Mouse (Mus musculus): Measurements from ENCODE around the gene Ttc39d. TPM values are rescaled to one million over a fixed set of nuclear protein-coding genes. Genes with fewer than 3 reads are reported as not detected.
"Not testable (repeated sequence)": the region's sequence is repeated elsewhere in the genome, so short reads cannot be mapped to it uniquely, and the experiment has no call there.

Gene Ttc39d
- total and polyA plus RNA-seq, 2 experiments from 2014 or later = 0.19 to 0.43 TPM

GRCm38 (mm10) chr17:80174146-80174545 is 33.1 kb upstream of the Ttc39d start:
- no peak overlapping the region for H3K9ac ChIP-seq
- no peak for TF ChIP-seq CTCF (IDR thresholded peaks at IDR 0.05; ENCODE audit: low read depth)
- no peaks in the 10 kb centered on the region for H3K9me3 ChIP-seq (ENCODE audit: low read length)
- no peaks in the 10 kb centered on the region for H3K27me3 ChIP-seq (ENCODE audit: insufficient read depth, low read length)
- H3K4me1 ChIP-seq (ENCODE audit: insufficient read depth) = peaks cover 1% of the 10 kb centered on the region
- no peaks in the 10 kb centered on the region for H3K36me3 ChIP-seq (ENCODE audit: insufficient read depth)
- H3K4me2 ChIP-seq (ENCODE audit: low read depth) = no peak overlapping the region
- H3K4me3 ChIP-seq (ENCODE audit: low read depth, low read length) = no peak overlapping the region
- DNase-seq (no peak), ATAC-seq (0 out of 2 replicates have a peak, but pooled peaks have one; percentile 8)
- WGBS = 83% methylated on average over 3 of the region's 3 CpGs
- H3K27ac ChIP-seq (ENCODE audit: low read depth, low read length) = no peak overlapping the region

- Histone ChIP-seq H3K9me3 (ENCODE audit: low read length) (no peaks in the 10 kb centered on the region), H3K9ac (no peak overlapping the region), H3K27me3 (ENCODE audit: insufficient read depth, low read length) (no peaks in the 10 kb centered on the region), H3K4me1 (ENCODE audit: insufficient read depth) (no peaks in the 10 kb centered on the region; the same call in 1 of the 2 replicates), H3K4me2 (ENCODE audit: low read depth) (no peak overlapping the region), H3K4me3 (ENCODE audit: low read depth, low read length) (no peak overlapping the region), H3K36me3 (ENCODE audit: insufficient read depth) (no peaks in the 10 kb centered on the region), H3K27ac (ENCODE audit: low read depth, low read length) (no peak overlapping the region)
- TF ChIP-seq CTCF (IDR thresholded peaks at IDR 0.05; ENCODE audit: low read depth) = no peak
- ATAC-seq = no peak
- 86% methylated on average over 19 of the region's 19 CpGs for WGBS
- no peak for DNase-seq
Observed at GRCm38 (mm10) chr17:80174699-80175385, 32.4 kb upstream of the Ttc39d start.

- no peak overlapping the region for H3K9ac ChIP-seq
- ATAC-seq (no peak), DNase-seq (no peak)
- H3K9me3 ChIP-seq (ENCODE audit: low read length) = no peaks in the 10 kb centered on the region
- no peak for TF ChIP-seq CTCF (IDR thresholded peaks at IDR 0.05; ENCODE audit: low read depth)
- H3K4me1 ChIP-seq (ENCODE audit: insufficient read depth) = no peaks in the 10 kb centered on the region; the same call in 1 of the 2 replicates
- no peaks in the 10 kb centered on the region for H3K36me3 ChIP-seq (ENCODE audit: insufficient read depth)
- H3K4me3 ChIP-seq (ENCODE audit: low read depth, low read length) = no peak overlapping the region
- no peak overlapping the region for H3K27ac ChIP-seq (ENCODE audit: low read depth, low read length)
- H3K27me3 ChIP-seq (ENCODE audit: insufficient read depth, low read length) = no peaks in the 10 kb centered on the region
- 63% methylated on average over 4 of the region's 4 CpGs for WGBS
- no peak overlapping the region for H3K4me2 ChIP-seq (ENCODE audit: low read depth)
Observed at GRCm38 (mm10) chr17:80175386-80175739, 31.9 kb upstream of the Ttc39d start.

GRCm38 (mm10) chr17:80175966-80176365 is 31.3 kb upstream of the Ttc39d start:
- Histone ChIP-seq H3K4me3 (ENCODE audit: low read depth, low read length) (no peak overlapping the region), H3K36me3 (ENCODE audit: insufficient read depth) (no peaks in the 10 kb centered on the region), H3K27ac (ENCODE audit: low read depth, low read length) (no peak overlapping the region), H3K9me3 (ENCODE audit: low read length) (no peaks in the 10 kb centered on the region), H3K27me3 (ENCODE audit: insufficient read depth, low read length) (no peaks in the 10 kb centered on the region), H3K4me2 (ENCODE audit: low read depth) (no peak overlapping the region), H3K9ac (no peak overlapping the region), H3K4me1 (ENCODE audit: insufficient read depth) (no peaks in the 10 kb centered on the region; the same call in 1 of the 2 replicates)
- no peak for ATAC-seq
- DNase-seq = no peak
- 92% methylated on average over 3 of the region's 3 CpGs for WGBS
- TF ChIP-seq CTCF (IDR thresholded peaks at IDR 0.05; ENCODE audit: low read depth) = no peak

- not testable (repeated sequence) for H3K4me3 ChIP-seq (ENCODE audit: low read depth, low read length); H3K27me3 ChIP-seq (ENCODE audit: insufficient read depth, low read length); H3K36me3 ChIP-seq (ENCODE audit: insufficient read depth); DNase-seq; H3K4me1 ChIP-seq (ENCODE audit: insufficient read depth); ATAC-seq; H3K4me2 ChIP-seq (ENCODE audit: low read depth); H3K9me3 ChIP-seq (ENCODE audit: low read length); H3K27ac ChIP-seq (ENCODE audit: low read depth, low read length); H3K9ac ChIP-seq
- WGBS = 94% methylated on average over 3 of the region's 3 CpGs
Observed at GRCm38 (mm10) chr17:80178846-80179245, 28.4 kb upstream of the Ttc39d start.

GRCm38 (mm10) chr17:80179959-80180358 is 27.3 kb upstream of the Ttc39d start:
- H3K36me3 ChIP-seq (ENCODE audit: insufficient read depth) = no peaks in the 10 kb centered on the region
- no peak overlapping the region for H3K4me3 ChIP-seq (ENCODE audit: low read depth, low read length)
- H3K9me3 ChIP-seq (ENCODE audit: low read length) = no peaks in the 10 kb centered on the region
- no peaks in the 10 kb centered on the region; the same call in 1 of the 2 replicates for H3K4me1 ChIP-seq (ENCODE audit: insufficient read depth)
- H3K4me2 ChIP-seq (ENCODE audit: low read depth) = no peak overlapping the region
- ATAC-seq (peak; percentile 92), DNase-seq (peak; percentile 85)
- no peaks in the 10 kb centered on the region for H3K27me3 ChIP-seq (ENCODE audit: insufficient read depth, low read length)
- no peak overlapping the region for H3K27ac ChIP-seq (ENCODE audit: low read depth, low read length)
- TF ChIP-seq CTCF (IDR thresholded peaks at IDR 0.05; ENCODE audit: low read depth) = peak; percentile 94
- H3K9ac ChIP-seq = no peak overlapping the region
- 0% methylated on average over 6 of the region's 6 CpGs for WGBS

- H3K4me1 ChIP-seq (ENCODE audit: insufficient read depth) = no peaks in the 10 kb centered on the region; the same call in 1 of the 2 replicates
- H3K27ac ChIP-seq (ENCODE audit: low read depth, low read length) = no peak overlapping the region
- H3K4me2 ChIP-seq (ENCODE audit: low read depth) = no peak overlapping the region
- no peaks in the 10 kb centered on the region for H3K9me3 ChIP-seq (ENCODE audit: low read length)
- DNase-seq = no peak
- H3K9ac ChIP-seq = no peak overlapping the region
- no peak for ATAC-seq
- TF ChIP-seq CTCF (IDR thresholded peaks at IDR 0.05; ENCODE audit: low read depth) = no peak
- H3K36me3 ChIP-seq (ENCODE audit: insufficient read depth) = no peaks in the 10 kb centered on the region
- H3K4me3 ChIP-seq (ENCODE audit: low read depth, low read length) = no peak overlapping the region
- H3K27me3 ChIP-seq (ENCODE audit: insufficient read depth, low read length) = no peaks in the 10 kb centered on the region
Observed at GRCm38 (mm10) chr17:80180468-80180867, 26.8 kb upstream of the Ttc39d start.
